Mouse (Mus musculus): ENCODE data around the gene Rad51b.

The Rad51b gene

DNA sequence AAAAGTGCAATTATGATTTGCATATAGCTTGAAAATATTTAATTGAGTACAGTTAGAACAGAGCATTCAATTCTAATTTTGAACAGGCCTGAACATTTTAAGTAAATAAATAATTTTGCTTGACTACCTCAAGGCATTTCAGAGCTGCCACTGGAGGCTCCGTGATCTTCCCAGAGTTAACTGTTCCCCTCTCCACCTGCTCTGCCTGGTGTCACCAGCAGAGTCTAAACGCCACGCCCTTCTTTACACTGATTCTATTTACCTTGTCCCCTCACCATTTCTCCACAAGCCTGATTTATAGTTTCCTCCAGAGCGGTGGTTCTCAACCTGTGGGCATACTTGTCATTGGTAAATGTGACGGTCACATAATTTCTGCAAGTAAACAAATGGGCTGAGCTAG is 88.1 kb downstream of the Rad51b start:
- Histone ChIP-seq H3K36me3 (ENCODE audit: insufficient read depth, low read length) (no peaks in the 10 kb centered on the region), H3K27me3 (ENCODE audit: insufficient read depth, low read length) (no peaks in the 10 kb centered on the region), H3K4me1 (replicated peaks; ENCODE audit: low read depth, low read length) (no peaks in the 10 kb centered on the region), H3K9me3 (ENCODE audit: low read length) (no peaks in the 10 kb centered on the region), H3K4me3 (replicated peaks; ENCODE audit: low read length) (no peak overlapping the region)
- TF ChIP-seq CTCF (conservative IDR thresholded peaks at IDR 0.05; ENCODE audit: low read length) = no peak
- TF ChIP-seq POU5F1 (IDR thresholded peaks at IDR 0.05; ENCODE audit: borderline replicate concordance, low read length) = no peak
- no peak for TF ChIP-seq NANOG (IDR thresholded peaks at IDR 0.05; ENCODE audit: borderline replicate concordance, low read length)

DNA sequence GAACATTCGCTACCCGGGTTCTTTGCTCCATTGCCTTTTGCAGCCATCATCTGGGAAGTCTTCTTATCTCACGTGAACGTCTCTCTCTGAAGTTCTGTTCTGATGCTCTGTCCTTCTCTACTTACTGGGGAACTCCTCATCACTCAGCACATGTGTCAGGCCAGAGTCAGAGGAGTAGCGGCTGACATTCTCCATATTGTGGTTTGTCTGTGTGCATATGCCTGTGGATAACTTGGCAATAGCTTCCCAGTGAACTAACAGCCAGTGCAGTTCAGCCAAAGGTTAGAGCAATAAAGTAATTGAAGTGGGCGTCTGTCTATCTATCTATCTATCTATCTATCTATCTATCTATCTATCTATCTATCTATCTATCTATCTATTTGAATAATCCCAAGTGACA is 90.8 kb downstream of the Rad51b start:
- Histone ChIP-seq H3K4me1 (replicated peaks; ENCODE audit: low read depth, low read length) (no peaks in the 10 kb centered on the region), H3K36me3 (ENCODE audit: insufficient read depth, low read length) (no peaks in the 10 kb centered on the region), H3K4me3 (replicated peaks; ENCODE audit: low read length) (no peak overlapping the region), H3K27me3 (ENCODE audit: insufficient read depth, low read length) (no peaks in the 10 kb centered on the region), H3K9me3 (ENCODE audit: low read length) (no peaks in the 10 kb centered on the region)
- no peak for TF ChIP-seq NANOG (IDR thresholded peaks at IDR 0.05; ENCODE audit: borderline replicate concordance, low read length)
- TF ChIP-seq CTCF (conservative IDR thresholded peaks at IDR 0.05; ENCODE audit: low read length) = no peak
- no peak for TF ChIP-seq POU5F1 (IDR thresholded peaks at IDR 0.05; ENCODE audit: borderline replicate concordance, low read length)

DNA sequence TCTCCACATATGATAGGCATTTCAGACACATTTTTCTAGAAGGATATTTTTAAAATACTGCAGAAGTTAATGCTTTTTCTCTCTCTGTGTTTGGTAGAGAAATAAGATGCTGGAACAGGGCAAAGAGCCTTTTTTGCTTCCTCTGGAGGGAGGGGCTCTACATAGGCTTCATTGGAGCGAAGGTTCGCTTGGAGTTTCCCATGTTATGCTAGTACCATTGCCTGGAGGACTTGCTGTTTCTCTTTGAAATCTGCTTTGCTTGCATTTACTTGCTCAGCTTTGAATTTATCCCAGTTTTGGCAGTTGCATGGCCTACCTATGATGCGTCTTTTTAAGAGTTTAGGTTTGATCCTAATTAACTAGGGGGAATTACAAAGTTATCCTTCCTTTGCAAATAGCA is 92.2 kb downstream of the Rad51b start:
- no peaks in the 10 kb centered on the region for H3K4me1 ChIP-seq (replicated peaks; ENCODE audit: low read depth, low read length)
- no peak overlapping the region for H3K4me3 ChIP-seq (replicated peaks; ENCODE audit: low read length)
- no peaks in the 10 kb centered on the region for H3K27me3 ChIP-seq (ENCODE audit: insufficient read depth, low read length)
- no peaks in the 10 kb centered on the region for H3K36me3 ChIP-seq (ENCODE audit: insufficient read depth, low read length)
- TF ChIP-seq NANOG (IDR thresholded peaks at IDR 0.05; ENCODE audit: borderline replicate concordance, low read length) (no peak), CTCF (conservative IDR thresholded peaks at IDR 0.05; ENCODE audit: low read length) (no peak), POU5F1 (IDR thresholded peaks at IDR 0.05; ENCODE audit: borderline replicate concordance, low read length) (no peak)
- H3K9me3 ChIP-seq (ENCODE audit: low read length) = no peaks in the 10 kb centered on the region

DNA sequence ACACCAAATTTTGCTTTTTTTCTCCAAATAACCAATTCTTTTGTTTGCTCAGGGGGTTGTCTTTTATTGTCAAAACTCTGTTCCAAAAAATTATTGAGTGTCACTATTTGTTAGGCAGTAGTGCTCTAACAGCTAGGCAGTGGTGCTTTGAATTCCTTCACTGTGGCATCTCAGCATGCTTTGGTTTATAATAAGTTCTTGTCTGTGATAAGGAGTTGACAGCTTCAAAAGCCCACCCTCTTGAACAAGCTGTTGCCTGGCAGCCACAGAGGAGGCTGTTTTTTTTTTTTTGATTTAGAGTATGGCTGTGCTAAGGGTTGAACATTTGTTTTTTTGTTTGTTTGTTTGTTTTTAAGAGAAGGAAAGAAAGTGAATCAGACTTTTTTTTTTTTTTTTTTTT is 92.9 kb downstream of the Rad51b start:
- Histone ChIP-seq H3K36me3 (ENCODE audit: insufficient read depth, low read length) (no peaks in the 10 kb centered on the region), H3K9me3 (ENCODE audit: low read length) (no peaks in the 10 kb centered on the region), H3K4me1 (replicated peaks; ENCODE audit: low read depth, low read length) (no peaks in the 10 kb centered on the region), H3K4me3 (replicated peaks; ENCODE audit: low read length) (no peak overlapping the region), H3K27me3 (ENCODE audit: insufficient read depth, low read length) (no peaks in the 10 kb centered on the region)
- TF ChIP-seq NANOG (IDR thresholded peaks at IDR 0.05; ENCODE audit: borderline replicate concordance, low read length) (no peak), POU5F1 (IDR thresholded peaks at IDR 0.05; ENCODE audit: borderline replicate concordance, low read length) (no peak), CTCF (conservative IDR thresholded peaks at IDR 0.05; ENCODE audit: low read length) (no peak)

DNA sequence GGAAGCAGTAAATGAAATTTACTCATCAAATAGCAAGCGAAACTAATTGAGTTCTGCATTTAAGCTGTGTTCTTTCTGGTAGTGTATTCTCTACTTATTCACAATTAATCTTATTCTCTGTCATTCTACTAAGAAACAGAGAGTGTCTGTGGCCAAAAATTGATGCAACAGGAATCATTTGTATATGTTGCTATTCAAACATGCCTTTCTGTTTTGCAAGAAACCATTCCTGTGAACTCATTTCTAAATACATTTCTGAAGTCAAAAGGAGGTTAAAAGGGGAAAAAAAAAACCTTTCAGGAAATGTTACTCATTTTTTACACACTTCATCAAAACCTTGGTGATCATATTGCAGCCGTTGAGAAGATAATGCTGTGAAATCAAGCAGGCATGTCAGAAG is 96.6 kb downstream of the Rad51b start:
- no peak for TF ChIP-seq NANOG (IDR thresholded peaks at IDR 0.05; ENCODE audit: borderline replicate concordance, low read length)
- no peak for TF ChIP-seq POU5F1 (IDR thresholded peaks at IDR 0.05; ENCODE audit: borderline replicate concordance, low read length)
- TF ChIP-seq CTCF (conservative IDR thresholded peaks at IDR 0.05; ENCODE audit: low read length) = no peak
- no peaks in the 10 kb centered on the region for H3K9me3 ChIP-seq (ENCODE audit: low read length)
- H3K4me1 ChIP-seq (replicated peaks; ENCODE audit: low read depth, low read length) = no peaks in the 10 kb centered on the region
- H3K36me3 ChIP-seq (ENCODE audit: insufficient read depth, low read length) = no peaks in the 10 kb centered on the region
- H3K4me3 ChIP-seq (replicated peaks; ENCODE audit: low read length) = no peak overlapping the region
- no peaks in the 10 kb centered on the region for H3K27me3 ChIP-seq (ENCODE audit: insufficient read depth, low read length)

DNA sequence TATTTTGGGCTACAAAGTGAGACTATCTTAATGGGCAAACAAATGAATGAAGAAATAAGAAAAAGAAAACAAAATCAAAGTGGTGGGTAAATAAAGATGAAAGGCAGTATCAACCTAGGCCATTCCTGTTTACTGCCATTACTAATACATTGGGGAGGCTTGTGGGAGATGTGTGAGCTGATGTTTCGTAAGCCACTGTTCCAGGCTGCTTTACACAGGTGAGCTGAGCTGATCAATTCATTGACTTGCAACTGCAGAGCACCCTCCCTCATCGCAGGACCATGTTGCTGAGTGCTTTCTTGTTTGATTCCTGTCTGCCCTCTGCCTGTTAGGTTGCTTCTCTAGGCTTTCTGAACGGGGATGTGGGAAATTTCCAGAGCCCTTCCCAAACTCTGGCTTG is 106.9 kb downstream of the Rad51b start:
- Histone ChIP-seq H3K4me1 (replicated peaks; ENCODE audit: low read depth, low read length) (no peaks in the 10 kb centered on the region), H3K27me3 (ENCODE audit: insufficient read depth, low read length) (no peaks in the 10 kb centered on the region), H3K9me3 (ENCODE audit: low read length) (no peaks in the 10 kb centered on the region), H3K4me3 (replicated peaks; ENCODE audit: low read length) (no peak overlapping the region), H3K36me3 (ENCODE audit: insufficient read depth, low read length) (no peaks in the 10 kb centered on the region)
- TF ChIP-seq NANOG (IDR thresholded peaks at IDR 0.05; ENCODE audit: borderline replicate concordance, low read length) (no peak), POU5F1 (IDR thresholded peaks at IDR 0.05; ENCODE audit: borderline replicate concordance, low read length) (no peak), CTCF (conservative IDR thresholded peaks at IDR 0.05; ENCODE audit: low read length) (no peak)

DNA sequence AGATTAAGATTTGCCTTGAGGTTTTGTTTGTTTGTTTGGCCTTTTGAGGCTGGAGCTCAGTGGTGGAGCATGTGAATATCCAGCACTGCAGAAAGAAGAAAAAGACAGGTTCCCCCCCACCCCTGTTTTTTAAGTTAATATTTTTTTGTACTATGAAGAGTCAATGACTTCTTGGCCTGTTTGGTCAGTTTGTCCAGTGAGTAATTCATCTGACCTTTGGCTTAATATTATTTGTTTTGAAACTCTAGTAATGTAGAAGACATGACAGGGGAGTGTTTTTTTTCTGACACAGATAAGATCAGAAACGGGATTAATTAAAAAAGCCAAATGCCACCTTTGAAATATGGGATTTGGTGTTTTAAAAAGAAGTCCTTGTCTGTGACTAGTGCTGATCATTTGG is 107.4 kb downstream of the Rad51b start:
- TF ChIP-seq NANOG (IDR thresholded peaks at IDR 0.05; ENCODE audit: borderline replicate concordance, low read length) = no peak
- TF ChIP-seq POU5F1 (IDR thresholded peaks at IDR 0.05; ENCODE audit: borderline replicate concordance, low read length) = no peak
- no peak for TF ChIP-seq CTCF (conservative IDR thresholded peaks at IDR 0.05; ENCODE audit: low read length)
- Histone ChIP-seq H3K4me1 (replicated peaks; ENCODE audit: low read depth, low read length) (no peaks in the 10 kb centered on the region), H3K36me3 (ENCODE audit: insufficient read depth, low read length) (no peaks in the 10 kb centered on the region), H3K9me3 (ENCODE audit: low read length) (no peaks in the 10 kb centered on the region), H3K27me3 (ENCODE audit: insufficient read depth, low read length) (no peaks in the 10 kb centered on the region), H3K4me3 (replicated peaks; ENCODE audit: low read length) (no peak overlapping the region)

DNA sequence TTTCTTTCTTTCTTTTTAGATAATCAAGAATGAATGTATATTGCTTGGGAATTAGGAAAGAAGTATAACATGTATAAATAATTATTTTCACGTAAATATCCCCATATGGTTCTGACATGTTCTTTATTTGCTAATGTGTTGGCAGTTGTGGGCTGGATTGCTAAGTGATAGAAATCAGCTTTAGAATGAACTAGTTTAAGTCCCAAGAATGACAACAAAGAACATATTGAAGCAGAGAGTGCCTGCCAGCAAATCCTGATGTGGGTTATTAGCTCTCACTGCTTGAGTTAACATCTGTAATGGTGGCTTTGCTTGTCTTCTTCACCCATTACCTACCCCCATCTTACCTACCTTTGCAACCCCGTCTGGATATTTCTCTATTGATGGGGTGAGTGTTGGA is 111.6 kb downstream of the Rad51b start:
- Histone ChIP-seq H3K36me3 (ENCODE audit: insufficient read depth, low read length) (no peaks in the 10 kb centered on the region), H3K4me3 (replicated peaks; ENCODE audit: low read length) (no peak overlapping the region), H3K4me1 (replicated peaks; ENCODE audit: low read depth, low read length) (no peaks in the 10 kb centered on the region), H3K9me3 (ENCODE audit: low read length) (no peaks in the 10 kb centered on the region), H3K27me3 (ENCODE audit: insufficient read depth, low read length) (no peaks in the 10 kb centered on the region)
- no peak for TF ChIP-seq POU5F1 (IDR thresholded peaks at IDR 0.05; ENCODE audit: borderline replicate concordance, low read length)
- no peak for TF ChIP-seq NANOG (IDR thresholded peaks at IDR 0.05; ENCODE audit: borderline replicate concordance, low read length)
- no peak for TF ChIP-seq CTCF (conservative IDR thresholded peaks at IDR 0.05; ENCODE audit: low read length)

DNA sequence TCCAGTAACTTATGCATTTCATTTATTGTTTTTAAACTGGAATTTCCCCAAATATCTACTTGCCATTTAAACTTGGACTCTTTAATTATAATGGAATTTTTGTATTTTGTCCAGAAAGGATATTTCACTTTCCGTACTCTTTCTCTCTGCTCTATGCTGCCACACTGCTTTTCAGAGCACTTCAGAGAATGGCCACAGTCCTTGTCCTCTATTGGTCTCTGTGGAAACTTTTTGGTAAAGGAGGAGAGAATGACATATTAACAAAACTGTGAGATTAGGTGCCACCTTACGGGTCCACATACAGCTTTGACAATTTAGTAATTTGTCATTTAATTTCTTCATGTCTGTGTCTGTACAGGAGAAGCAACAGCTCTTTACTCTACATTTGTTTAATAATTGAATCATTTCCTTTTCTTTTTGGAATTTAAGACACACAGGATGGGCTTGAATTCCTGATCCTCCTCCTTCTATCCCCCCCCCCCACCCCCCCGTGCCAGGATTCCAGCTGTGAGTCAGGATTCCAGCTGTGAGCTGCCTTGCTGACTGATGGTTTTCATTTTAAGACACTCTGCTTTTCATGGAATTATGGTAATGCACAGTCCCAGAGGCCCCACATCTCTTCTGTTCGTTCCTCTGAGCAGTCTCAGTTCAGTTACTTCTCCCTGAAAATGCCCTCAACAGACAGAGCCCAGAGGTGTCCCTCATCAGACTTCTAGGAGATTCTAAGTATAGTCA is 112.2 kb downstream of the Rad51b start:
- H3K36me3 ChIP-seq (ENCODE audit: insufficient read depth, low read length) = no peaks in the 10 kb centered on the region
- no peaks in the 10 kb centered on the region for H3K9me3 ChIP-seq (ENCODE audit: low read length)
- no peaks in the 10 kb centered on the region for H3K4me1 ChIP-seq (replicated peaks; ENCODE audit: low read depth, low read length)
- TF ChIP-seq POU5F1 (IDR thresholded peaks at IDR 0.05; ENCODE audit: borderline replicate concordance, low read length) (no peak), CTCF (conservative IDR thresholded peaks at IDR 0.05; ENCODE audit: low read length) (no peak), NANOG (IDR thresholded peaks at IDR 0.05; ENCODE audit: borderline replicate concordance, low read length) (no peak)
- H3K27me3 ChIP-seq (ENCODE audit: insufficient read depth, low read length) = no peaks in the 10 kb centered on the region
- no peak overlapping the region for H3K4me3 ChIP-seq (replicated peaks; ENCODE audit: low read length)

Measured in E14TG2a.4 (cell line).